Mouse (Mus musculus) kidney, adult 8-10 months (tissue): Measurements from ENCODE around the gene Myadm.

Experiments
- DNase-seq, 2 experiments: peaks; one replicate each; pipeline ENCODE4 v3.0.0; 2022

Myadm gene

GRCm38 (mm10) chr7:3327961-3328360 lies 39.1 kb downstream of the Myadm start:
- no peak for DNase-seq

GRCm38 (mm10) chr7:3329776-3330546 lies 41.1 kb downstream of the Myadm start:
- peak; percentile 49 to 77 for DNase-seq

DNA sequence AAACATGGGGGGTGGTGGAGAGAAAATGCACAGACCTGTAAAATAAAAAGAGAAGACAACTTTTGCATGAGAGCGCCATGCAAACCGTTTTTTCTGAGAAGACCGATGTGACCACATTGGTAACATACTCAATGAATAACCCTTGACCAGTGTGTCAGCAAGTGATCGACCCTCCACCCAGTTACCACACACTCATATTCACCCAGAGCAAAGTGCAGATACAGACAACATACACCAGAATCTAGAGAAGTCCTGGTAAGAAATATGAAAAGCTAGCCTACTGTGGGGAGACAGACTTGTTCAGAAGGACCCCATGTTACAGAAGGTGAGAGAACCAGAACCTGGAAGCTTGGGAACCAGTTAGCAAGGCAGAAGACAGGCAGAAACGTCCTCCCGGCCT lies 42.3 kb downstream of the Myadm start:
- DNase-seq = no peak

DNA sequence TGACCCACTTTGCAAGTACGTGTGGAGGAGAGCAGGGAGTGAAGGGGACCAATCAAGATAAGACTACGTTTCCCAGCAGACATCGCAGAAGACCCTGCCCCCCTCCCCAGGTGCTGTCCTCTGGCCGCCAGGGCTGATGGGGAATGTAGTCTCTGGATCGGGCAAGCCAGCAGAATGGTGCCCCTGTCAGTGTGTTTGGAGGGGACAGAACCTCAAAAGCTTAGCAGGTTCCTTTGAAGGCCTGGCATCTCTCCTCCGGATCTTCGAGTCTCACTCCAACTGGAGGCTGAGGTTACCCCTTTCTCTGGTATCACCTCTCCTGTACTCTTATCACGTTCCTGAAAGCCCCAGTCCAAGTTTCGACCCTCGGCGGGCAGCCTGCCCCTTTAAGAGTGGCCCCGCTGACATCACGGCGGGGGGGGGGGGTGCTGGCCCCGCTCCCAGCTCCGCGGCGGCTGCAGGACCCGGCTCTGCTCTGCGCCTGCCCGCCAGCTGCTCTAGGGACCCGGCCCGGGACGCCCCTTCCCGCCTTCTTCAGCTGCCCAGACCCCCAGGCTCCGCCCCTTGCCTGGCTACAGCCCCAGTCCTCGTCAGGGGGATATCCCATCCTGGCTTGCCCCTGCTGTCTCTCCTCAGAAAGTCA lies 42.8 kb downstream of the Myadm start:
- peak; percentile 19 to 36 for DNase-seq

GRCm38 (mm10) chr7:3332224-3332615 lies 43.3 kb downstream of the Myadm start:
- no peak for DNase-seq

- DNase-seq = no peak
Observed at GRCm38 (mm10) chr7:3332619-3333521, 44.0 kb downstream of the Myadm start, which contains the start of gene Cacng7. Gene Cacng7, plus strand, starts transcription at chr7:3332955.

- no peak for DNase-seq
Observed at GRCm38 (mm10) chr7:3333542-3333941, 44.7 kb downstream of the Myadm start.

DNA sequence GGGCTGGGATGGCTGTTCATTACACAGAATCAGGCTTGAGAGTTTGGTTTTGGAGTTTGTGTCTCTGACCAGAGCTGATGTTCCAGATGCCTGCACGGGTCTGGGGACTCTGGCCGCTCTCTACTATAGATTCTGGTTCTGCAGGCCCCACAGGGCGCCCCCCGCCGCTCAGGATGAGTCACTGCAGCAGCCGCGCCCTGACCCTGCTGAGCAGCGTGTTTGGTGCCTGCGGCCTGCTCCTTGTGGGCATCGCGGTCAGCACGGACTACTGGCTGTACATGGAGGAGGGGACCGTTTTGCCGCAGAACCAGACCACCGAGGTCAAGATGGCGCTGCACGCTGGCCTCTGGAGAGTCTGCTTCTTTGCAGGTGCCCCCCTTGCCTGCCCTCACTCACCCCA lies 47.5 kb downstream of the Myadm start:
- no peak for DNase-seq

DNA sequence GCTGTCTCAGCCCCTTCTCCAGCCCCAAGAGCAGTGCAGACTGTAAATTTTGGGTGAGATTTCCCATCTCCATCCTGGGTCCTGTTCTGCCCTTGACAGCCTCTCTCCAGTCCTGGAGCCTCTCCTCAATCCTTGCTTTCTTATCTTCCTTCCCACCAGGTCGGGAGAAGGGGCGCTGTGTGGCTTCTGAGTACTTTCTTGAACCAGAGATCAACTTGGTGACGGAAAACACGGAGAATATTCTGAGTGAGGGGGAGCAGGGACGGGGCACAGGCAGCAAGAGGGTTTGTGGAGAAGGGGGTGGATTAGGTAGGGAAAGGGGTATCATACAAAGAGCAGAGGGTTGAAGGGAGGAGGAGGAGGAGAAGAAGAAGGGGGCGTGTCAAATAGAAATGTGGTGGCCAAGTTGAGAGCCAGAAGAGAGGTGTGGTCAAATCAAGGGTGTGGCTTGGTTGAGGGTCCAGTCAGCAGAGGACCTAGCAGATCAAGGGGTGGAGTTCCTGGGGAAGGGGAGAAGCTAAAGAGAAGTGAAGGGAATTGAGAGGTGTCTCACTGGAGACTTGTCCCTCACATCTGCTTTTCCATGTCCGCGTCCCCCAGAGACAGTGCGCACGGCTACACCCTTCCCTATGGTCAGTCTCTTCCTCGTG lies 49.5 kb downstream of the Myadm start:
- DNase-seq = no peak

GRCm38 (mm10) chr7:3339010-3339409 lies 50.1 kb downstream of the Myadm start:
- DNase-seq = no peak

DNA sequence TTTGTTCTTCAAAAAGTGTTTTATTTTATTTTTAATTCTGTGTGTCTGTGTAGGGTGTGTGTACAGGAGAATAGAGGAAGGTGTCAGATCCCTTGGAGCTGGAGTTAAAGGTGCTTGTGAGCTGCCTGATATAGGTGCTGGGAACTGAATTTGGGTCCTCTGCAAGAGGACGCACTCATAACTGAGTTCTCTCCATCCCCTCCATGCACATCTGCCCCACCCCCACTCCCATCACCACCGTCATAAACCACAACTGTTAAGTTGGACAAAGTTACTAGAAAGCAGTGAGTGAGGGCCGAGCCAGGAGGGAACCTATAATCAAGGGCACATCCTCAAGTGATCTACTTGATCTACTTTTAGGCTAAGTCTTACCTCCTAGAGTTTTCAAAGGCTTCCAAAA lies 55.0 kb downstream of the Myadm start:
- DNase-seq = no peak

DNA sequence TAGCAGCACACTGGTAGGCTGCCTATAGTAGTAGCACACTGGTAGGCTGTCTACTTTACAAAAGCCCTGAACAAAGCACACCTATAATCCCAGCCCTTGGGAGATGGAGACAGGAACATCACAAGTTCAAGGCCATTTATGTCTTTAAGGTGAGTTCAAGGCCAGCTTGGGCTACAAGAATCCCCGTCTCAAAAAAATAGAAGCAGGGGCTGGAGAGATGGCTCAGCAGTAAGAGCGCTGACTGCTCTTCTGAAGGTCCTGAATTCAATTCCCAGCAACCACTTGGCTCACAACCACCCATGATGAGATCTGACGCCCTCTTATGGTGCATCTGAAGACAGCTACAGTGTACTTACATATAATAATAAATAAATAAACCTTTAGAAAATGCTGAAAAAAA lies 56.4 kb downstream of the Myadm start:
- no peak for DNase-seq

DNA sequence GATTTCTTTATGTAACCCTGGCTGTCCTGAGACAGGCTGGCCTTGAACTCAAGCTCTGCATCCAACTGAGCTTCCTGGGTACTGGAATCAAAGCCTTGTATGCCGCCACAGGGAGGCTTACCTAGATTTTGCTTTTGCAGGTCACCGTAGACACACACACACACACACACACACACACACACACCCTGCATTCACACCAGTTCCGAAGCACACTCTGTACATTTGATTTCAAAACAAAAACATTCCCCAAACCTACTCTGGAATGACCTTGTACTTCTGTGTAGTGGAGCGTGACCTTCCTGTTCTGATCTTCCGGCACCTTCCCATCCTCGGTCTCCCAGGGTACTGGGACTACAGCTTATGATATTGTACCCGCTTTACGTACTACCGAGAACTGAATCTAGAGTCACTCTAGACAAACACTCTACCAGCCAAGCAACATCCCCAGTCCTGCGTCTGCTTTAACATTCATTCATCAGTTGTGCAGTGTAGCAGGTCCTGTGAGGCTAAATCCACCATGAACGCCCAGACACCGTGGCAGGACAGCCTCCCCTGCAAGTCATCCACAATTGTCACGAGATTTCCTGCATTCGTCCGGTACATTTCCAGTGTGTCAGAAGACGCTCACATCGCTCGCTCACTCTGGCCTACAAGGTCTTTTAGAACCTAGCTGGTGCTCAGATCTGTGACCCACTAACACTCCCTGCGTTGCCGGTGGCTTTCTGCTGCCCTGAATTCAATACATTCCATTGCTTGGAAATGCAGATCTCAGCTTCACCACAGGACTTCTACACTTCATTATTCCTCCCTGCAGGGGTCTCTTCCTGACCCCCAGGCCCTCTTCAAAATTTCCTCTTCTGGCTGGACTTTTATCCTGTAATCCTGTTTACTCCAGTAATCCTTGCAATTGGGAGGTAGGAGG lies 58.7 kb downstream of the Myadm start:
- no peak for DNase-seq

DNA sequence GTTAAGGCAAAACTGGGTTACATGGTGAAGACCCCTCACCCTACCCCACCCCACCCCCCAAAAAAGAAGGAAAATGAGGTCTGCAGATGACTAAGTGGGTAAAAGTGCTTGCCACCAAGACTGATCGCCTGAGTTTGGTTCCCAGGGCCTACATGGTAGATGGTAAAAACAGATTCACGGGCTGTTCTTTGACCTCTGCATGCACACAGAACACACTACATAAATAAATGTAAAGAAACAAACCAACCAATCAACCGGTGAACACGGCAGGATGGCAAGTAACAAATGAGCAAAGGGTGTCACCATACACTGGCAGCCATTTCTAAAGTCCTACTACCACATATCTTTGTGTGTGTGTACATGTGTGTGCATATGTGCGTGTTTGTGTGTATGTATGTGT lies 59.4 kb downstream of the Myadm start:
- DNase-seq = no peak

DNA sequence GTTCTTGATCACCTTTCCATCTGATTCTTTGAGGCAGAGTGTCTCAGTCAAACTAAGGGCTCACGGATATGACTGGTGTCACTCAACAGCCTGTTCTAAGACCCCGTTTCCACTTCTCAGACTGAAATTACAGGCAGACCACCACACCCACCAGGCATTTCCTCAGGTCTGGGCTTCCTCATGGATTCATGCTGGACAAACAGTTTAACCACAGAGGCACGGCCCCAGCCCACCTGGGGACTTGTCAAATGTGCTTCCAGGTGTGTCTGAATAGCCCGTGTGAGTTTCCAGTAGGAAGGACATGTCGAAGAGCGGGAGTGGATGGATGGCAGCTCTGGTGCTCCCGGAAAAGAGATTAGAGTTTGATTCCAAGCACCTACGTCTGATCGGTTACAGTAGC lies 60.9 kb downstream of the Myadm start:
- no peak for DNase-seq
